Mouse (Mus musculus) G1E (cell line): Measurements from ENCODE around the gene Szrd1.

Source experiments
- CTCF ChIP-seq: IDR thresholded peaks from 2 replicates; pipeline ENCODE4 v1.5.1; 2012; ENCODE audit warnings: low read depth, low read length, inconsistent platforms, mixed read lengths
- GATA1 ChIP-seq: IDR thresholded peaks from 2 replicates; pipeline ENCODE4 v1.6.1; 2012; ENCODE audit warnings: borderline replicate concordance, low read length, inconsistent platforms, mixed read lengths
- POLR2AphosphoS5 ChIP-seq: IDR thresholded peaks from 2 replicates; pipeline ENCODE4 v1.6.1; 2012; ENCODE audit warnings: low read depth, low read length, inconsistent platforms; ENCODE audit not compliant: insufficient replicate concordance
- TAL1 ChIP-seq: conservative IDR thresholded peaks from 2 replicates; pipeline ENCODE4 v1.6.1; 2012; ENCODE audit warnings: low read depth, low read length, inconsistent platforms, mixed read lengths

GRCm38 (mm10) chr4:141106526-141107183 lies 32.9 kb downstream of the Szrd1 start:
- TF ChIP-seq CTCF = no peak
- no peak for TF ChIP-seq GATA1
- no peak for TF ChIP-seq TAL1
- no peak for TF ChIP-seq POLR2AphosphoS5
